Mouse (Mus musculus) neural tube, embryonic 12.5 days (tissue): Measurements from ENCODE around the gene Dnajc30. TPM values are rescaled to one million over a fixed set of nuclear protein-coding genes. Genes with fewer than 3 reads are reported as not detected.

Experiments
- ATAC-seq: fragments of 200-750 bp; cut with Nextera tagmentation; 2 replicates; pipeline ENCODE4 v1.8.0; 2017; ENCODE audit warnings: low read depth, mild to moderate bottlenecking, moderate TSS enrichment, moderate library complexity; ENCODE audit not compliant: low FRiP score
- H3K27ac ChIP-seq: fragments of 300-500 bp; sonication (generic); 2 replicates; pipeline ENCODE4 v1.5.1; 2016
- H3K27me3 ChIP-seq: fragments of 300-500 bp; sonication (generic); replicated peaks from 2 replicates; pipeline ENCODE4 v1.6.1; 2016; ENCODE audit warnings: mild to moderate bottlenecking
- H3K36me3 ChIP-seq: fragments of 300-500 bp; sonication (generic); 2 replicates; pipeline ENCODE4 v1.6.1; 2016; ENCODE audit warnings: mild to moderate bottlenecking
- H3K4me1 ChIP-seq: fragments of 300-500 bp; sonication (generic); 2 replicates; pipeline ENCODE4 v1.6.1; 2016
- H3K4me2 ChIP-seq: fragments of 300-500 bp; sonication (generic); replicated peaks from 2 replicates; pipeline ENCODE4 v1.6.1; 2016; ENCODE audit warnings: mild to moderate bottlenecking
- H3K4me3 ChIP-seq: fragments of 300-500 bp; sonication (generic); 2 replicates; pipeline ENCODE4 v1.5.1; 2016
- H3K9ac ChIP-seq: fragments of 300-500 bp; sonication (generic); 2 replicates; pipeline ENCODE4 v1.6.1; 2016; ENCODE audit warnings: mild to moderate bottlenecking
- H3K9me3 ChIP-seq: fragments of 300-500 bp; sonication (generic); 2 replicates; pipeline ENCODE4 v1.6.1; 2016; ENCODE audit warnings: mild to moderate bottlenecking
- WGBS: fragments of 180-500 bp; shearing (Covaris S2); methylation state at CpG from one replicate; pipeline ENCODE4 v1.1.7; 2016; 5-methylcytosine and 5-hydroxymethylcytosine counted together
- polyA plus RNA-seq: library from polyadenylated mRNA; unstranded; fragments of >200 nt; fragmentation: Nextera tagmentation; extraction: Ambion mirVana; gene quantifications from 2 replicates; pipeline ENCODE4 v1.2.1, GENCODE M21; 2016

Gene Dnajc30
- polyA plus RNA-seq, 1 experiment from 2014 or later: 30.3 TPM

GRCm38 (mm10) chr5:135080539-135080938, 16.5 kb downstream of the Dnajc30 start:
- WGBS: 86% methylated on average over 5 of the region's 5 CpGs

GRCm38 (mm10) chr5:135086871-135087270, 22.9 kb downstream of the Dnajc30 start:
- Histone ChIP-seq H3K4me2 (no peak overlapping the region), H3K4me3 (no peak overlapping the region), H3K9me3 (no peaks in the 10 kb centered on the region), H3K4me1 (no peaks in the 10 kb centered on the region; the same call in 1 of the 2 replicates), H3K27ac (no peak overlapping the region), H3K36me3 (no peaks in the 10 kb centered on the region), H3K27me3 (peaks cover 50% of the 10 kb centered on the region), H3K9ac (no peak overlapping the region)
- ATAC-seq: no peak
- WGBS: 69% methylated on average over 4 of the region's 4 CpGs

More at GRCm38 (mm10) chr5:135080539-135080938, 16.5 kb downstream of the Dnajc30 start:
- Histone ChIP-seq H3K27ac (no peak overlapping the region), H3K36me3 (peaks cover 8% of the 10 kb centered on the region; the same call in 1 of the 2 replicates), H3K4me3 (no peak overlapping the region), H3K4me1 (peaks cover 16% of the 10 kb centered on the region), H3K9me3 (no peaks in the 10 kb centered on the region), H3K27me3 (no peaks in the 10 kb centered on the region; the same call in none of the 2 replicates), H3K4me2 (no peak overlapping the region), H3K9ac (no peak overlapping the region)
- ATAC-seq: no peak

- WGBS: 3% methylated on average over 39 of the region's 39 CpGs
- Histone ChIP-seq H3K27ac (no peak within 1 kb of the TSS), H3K27me3 (peaks cover 52% of the 10 kb centered on the region), H3K36me3 (no peaks in the 10 kb centered on the region), H3K9me3 (no peaks in the 10 kb centered on the region), H3K9ac (0 out of 2 replicates have a peak within 1 kb of the TSS, but pooled peaks have one; percentile 21), H3K4me3 (no peak within 1 kb of the TSS), H3K4me2 (peak within 1 kb of the TSS; percentile 32), H3K4me1 (no peaks in the 10 kb centered on the region; the same call in 1 of the 2 replicates)
- no peak for ATAC-seq
Observed at GRCm38 (mm10) chr5:135089653-135090052, 25.7 kb downstream of the Dnajc30 start, which contains the start of gene Mlxipl. TSS of gene Mlxipl (plus strand) at chr5:135089890.

DNA sequence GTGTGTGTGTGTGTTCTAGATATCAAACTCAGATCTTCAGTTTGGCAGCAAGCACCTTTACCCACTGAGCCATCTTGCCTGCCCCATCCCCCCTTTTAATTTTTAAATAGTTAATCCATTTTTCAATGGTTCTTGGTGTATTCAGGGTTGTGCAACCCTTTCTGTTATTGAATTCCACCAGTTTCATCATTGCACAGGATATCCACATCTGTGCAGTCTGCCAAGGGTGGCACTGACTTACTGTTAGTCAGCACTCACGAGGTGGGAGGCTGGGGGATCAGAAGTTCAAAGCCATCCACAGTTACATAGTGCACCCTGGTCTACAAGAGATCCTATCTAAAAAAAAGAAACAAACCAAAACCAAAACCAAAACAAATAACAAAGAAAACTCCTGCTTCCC, 37.0 kb downstream of the Dnajc30 start:
- H3K27me3 ChIP-seq: 0 out of 2 replicates have a peak, but pooled peaks cover 11% of the 10 kb centered on the region
- no peaks in the 10 kb centered on the region for H3K4me1 ChIP-seq
- WGBS: 77% methylated on average over 1 of the region's 1 CpGs
- H3K4me2 ChIP-seq: no peak overlapping the region
- H3K9ac ChIP-seq: no peak overlapping the region
- no peaks in the 10 kb centered on the region for H3K9me3 ChIP-seq
- no peaks in the 10 kb centered on the region for H3K36me3 ChIP-seq
- ATAC-seq: no peak
- no peak overlapping the region for H3K27ac ChIP-seq
- no peak overlapping the region for H3K4me3 ChIP-seq

- no peak for ATAC-seq
- H3K9ac ChIP-seq: no peak overlapping the region
- H3K9me3 ChIP-seq: no peaks in the 10 kb centered on the region
- peaks cover 15% of the 10 kb centered on the region for H3K4me1 ChIP-seq
- H3K27ac ChIP-seq: no peak overlapping the region
- H3K4me3 ChIP-seq: no peak overlapping the region
- 68% methylated on average over 11 of the region's 11 CpGs for WGBS
- no peak overlapping the region for H3K4me2 ChIP-seq
- H3K36me3 ChIP-seq: no peaks in the 10 kb centered on the region
- H3K27me3 ChIP-seq: peaks cover 38% of the 10 kb centered on the region
Observed at GRCm38 (mm10) chr5:135103999-135104660, 40.1 kb downstream of the Dnajc30 start.

- Histone ChIP-seq H3K27me3 (peaks cover 53% of the 10 kb centered on the region), H3K27ac (no peak overlapping the region)
- WGBS: under 1% methylated on average over 48 of the region's 48 CpGs
Observed at GRCm38 (mm10) chr5:135106758-135107256, 42.8 kb downstream of the Dnajc30 start.

DNA sequence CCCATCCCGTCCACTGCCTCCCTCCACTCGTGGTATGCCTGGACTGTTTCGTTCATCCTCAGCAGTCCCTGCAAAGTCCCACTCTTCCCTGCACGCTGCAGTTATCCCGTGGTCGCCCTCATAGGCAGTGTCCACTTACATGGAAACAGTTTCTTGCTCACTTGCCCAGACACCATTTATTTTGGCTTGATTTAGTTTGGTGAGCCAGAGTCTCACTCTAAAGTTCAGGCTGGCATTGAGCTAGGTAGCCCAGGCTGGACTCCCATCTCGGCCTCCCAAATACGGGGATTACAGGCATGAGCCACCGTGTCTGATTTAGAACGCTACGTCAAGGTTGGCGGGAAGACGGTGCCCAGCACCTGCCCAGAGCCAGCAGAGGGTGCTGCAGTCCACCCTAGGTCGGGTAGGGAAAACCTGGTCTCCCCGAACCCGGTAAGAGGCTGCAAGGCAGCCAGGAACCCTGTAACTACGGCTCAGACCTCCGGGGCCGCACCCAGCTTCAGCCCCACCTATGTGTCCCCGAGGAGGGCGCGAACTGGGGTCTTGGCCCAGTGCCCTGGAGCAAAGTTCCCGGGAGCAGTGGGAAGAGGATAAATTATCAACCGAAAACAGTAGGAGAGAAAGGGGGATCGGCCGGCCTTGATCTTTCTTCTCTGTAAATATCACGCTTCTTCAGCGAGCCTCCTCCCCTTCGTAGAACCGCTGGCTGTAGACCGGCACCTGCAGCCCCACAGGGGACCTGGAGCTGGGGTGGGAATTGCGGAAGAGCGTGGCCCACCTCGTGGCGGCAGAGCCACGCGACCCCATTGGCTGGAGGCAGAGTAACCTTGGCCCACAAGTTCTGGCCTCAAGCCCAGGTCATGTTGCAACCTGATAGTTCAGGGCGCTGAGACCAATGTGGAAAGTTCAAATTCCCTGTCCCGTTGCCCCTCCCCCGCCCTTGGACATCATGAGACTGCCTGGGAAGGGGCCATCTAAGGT, 43.8 kb downstream of the Dnajc30 start:
- Histone ChIP-seq H3K4me1 (peaks cover 15% of the 10 kb centered on the region), H3K4me3 (peak overlapping the region; percentile 40; the same call in 1 of the 2 replicates), H3K9me3 (no peaks in the 10 kb centered on the region), H3K27me3 (peaks cover 53% of the 10 kb centered on the region), H3K9ac (no peak overlapping the region), H3K27ac (no peak overlapping the region), H3K36me3 (no peaks in the 10 kb centered on the region), H3K4me2 (peak overlapping the region; percentile 88)
- WGBS: 11% methylated on average over 40 of the region's 40 CpGs
- peak; percentile 25; the same call in 1 of the 2 replicates for ATAC-seq

More at GRCm38 (mm10) chr5:135106758-135107256, 42.8 kb downstream of the Dnajc30 start:
- 0 out of 2 replicates have a peak overlapping the region, but pooled peaks have one; percentile 26 for H3K9ac ChIP-seq
- H3K4me2 ChIP-seq: peak overlapping the region; percentile 88
- H3K4me3 ChIP-seq: peak overlapping the region; percentile 40
- H3K36me3 ChIP-seq: no peaks in the 10 kb centered on the region
- H3K9me3 ChIP-seq: no peaks in the 10 kb centered on the region
- peaks cover 15% of the 10 kb centered on the region for H3K4me1 ChIP-seq
- peak; percentile 86 for ATAC-seq

DNA sequence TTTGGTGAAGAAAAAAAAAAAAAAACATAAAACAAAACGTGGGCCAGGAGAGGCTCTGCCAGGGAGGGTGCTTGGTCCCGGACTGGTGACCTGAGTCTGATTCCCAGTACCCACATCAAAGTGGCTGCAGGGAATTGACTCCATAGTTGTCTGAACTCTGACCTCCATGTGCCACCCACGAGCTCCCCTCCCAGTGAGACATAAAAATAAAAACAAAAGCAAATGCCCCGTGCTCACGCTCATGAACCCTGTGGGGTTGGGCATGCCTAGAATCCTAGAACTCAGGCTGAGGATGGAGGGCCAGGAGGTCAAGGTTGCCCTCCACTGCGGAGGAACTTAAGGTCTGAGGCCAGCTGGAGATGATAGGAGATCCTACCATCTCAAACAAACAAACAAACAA, 45.0 kb downstream of the Dnajc30 start:
- peaks cover 53% of the 10 kb centered on the region for H3K27me3 ChIP-seq
- 59% methylated on average over 6 of the region's 6 CpGs for WGBS
- no peak overlapping the region for H3K4me2 ChIP-seq
- H3K9ac ChIP-seq: no peak overlapping the region
- no peaks in the 10 kb centered on the region for H3K36me3 ChIP-seq
- no peak for ATAC-seq
- peaks cover 15% of the 10 kb centered on the region for H3K4me1 ChIP-seq
- no peak overlapping the region for H3K4me3 ChIP-seq
- H3K27ac ChIP-seq: no peak overlapping the region
- H3K9me3 ChIP-seq: no peaks in the 10 kb centered on the region

DNA sequence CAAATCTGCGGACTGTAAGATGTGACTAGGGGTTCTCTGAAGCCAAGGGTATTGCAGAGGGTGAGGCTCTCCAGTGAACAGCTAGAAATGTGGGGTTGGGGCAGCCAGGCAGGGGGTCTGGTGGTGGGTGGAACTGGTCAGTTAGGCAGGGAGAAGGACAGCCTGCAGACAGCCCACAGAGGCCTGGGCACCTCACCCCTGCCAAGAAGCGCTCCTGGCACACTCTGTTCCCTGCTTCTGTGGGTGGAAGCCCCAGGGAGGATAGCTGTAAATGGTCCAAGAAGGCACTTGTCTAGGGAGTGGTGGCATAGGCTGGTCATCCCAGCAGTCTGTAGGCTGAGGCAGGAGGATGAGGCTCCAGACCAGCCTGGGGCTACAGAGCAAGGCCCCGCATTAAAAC, 45.4 kb downstream of the Dnajc30 start:
- no peak for ATAC-seq
- Histone ChIP-seq H3K4me2 (no peak overlapping the region), H3K36me3 (no peaks in the 10 kb centered on the region), H3K9ac (no peak overlapping the region), H3K27me3 (peaks cover 53% of the 10 kb centered on the region), H3K9me3 (no peaks in the 10 kb centered on the region), H3K27ac (no peak overlapping the region), H3K4me3 (no peak overlapping the region), H3K4me1 (peaks cover 15% of the 10 kb centered on the region)
- 97% methylated on average over 3 of the region's 3 CpGs for WGBS

- no peak overlapping the region for H3K27ac ChIP-seq
- H3K9me3 ChIP-seq: no peaks in the 10 kb centered on the region
- peaks cover 15% of the 10 kb centered on the region for H3K4me1 ChIP-seq
- no peak for ATAC-seq
- no peak overlapping the region for H3K4me3 ChIP-seq
- peaks cover 50% of the 10 kb centered on the region for H3K27me3 ChIP-seq
- no peaks in the 10 kb centered on the region for H3K36me3 ChIP-seq
- 78% methylated on average over 6 of the region's 6 CpGs for WGBS
- H3K9ac ChIP-seq: no peak overlapping the region
- no peak overlapping the region for H3K4me2 ChIP-seq
Observed at GRCm38 (mm10) chr5:135109976-135110375, 46.0 kb downstream of the Dnajc30 start.

- no peaks in the 10 kb centered on the region for H3K36me3 ChIP-seq
- no peak for ATAC-seq
- H3K9me3 ChIP-seq: no peaks in the 10 kb centered on the region
- H3K27ac ChIP-seq: no peak overlapping the region
- no peak overlapping the region for H3K9ac ChIP-seq
- no peak overlapping the region for H3K4me2 ChIP-seq
- H3K27me3 ChIP-seq: peaks cover 19% of the 10 kb centered on the region
- WGBS: 89% methylated on average over 12 of the region's 12 CpGs
- H3K4me3 ChIP-seq: no peak overlapping the region
- H3K4me1 ChIP-seq: no peaks in the 10 kb centered on the region
Observed at GRCm38 (mm10) chr5:135113782-135114181, 49.8 kb downstream of the Dnajc30 start.

DNA sequence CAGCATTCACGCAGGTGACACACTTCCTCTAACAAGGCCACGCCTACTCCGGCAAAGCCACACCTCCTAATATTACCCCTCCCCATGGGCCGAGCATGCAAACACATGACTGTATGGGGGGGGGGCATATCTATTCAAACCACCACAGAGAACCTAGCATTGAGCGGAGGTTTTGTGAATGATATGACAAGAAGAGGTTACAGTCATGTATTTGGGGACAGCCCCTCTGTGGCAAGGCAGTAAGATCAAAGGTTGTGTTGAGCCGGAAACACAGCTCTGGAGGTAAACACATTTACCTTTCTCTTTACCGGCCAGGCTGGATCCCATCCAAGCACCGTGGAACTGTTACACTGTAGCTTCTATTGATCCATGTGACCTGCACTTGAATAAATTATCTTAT, 51.2 kb downstream of the Dnajc30 start:
- Histone ChIP-seq H3K27me3 (peaks cover 5% of the 10 kb centered on the region; the same call in 1 of the 2 replicates), H3K4me3 (no peak overlapping the region), H3K9me3 (no peaks in the 10 kb centered on the region), H3K9ac (no peak overlapping the region), H3K4me1 (no peaks in the 10 kb centered on the region), H3K27ac (no peak overlapping the region), H3K4me2 (no peak overlapping the region), H3K36me3 (no peaks in the 10 kb centered on the region)
- ATAC-seq: no peak
- WGBS: 89% methylated on average over 8 of the region's 8 CpGs
